Mouse (Mus musculus) E14TG2a.4 (cell line): ENCODE measurements at regions not wholly inside any gene's neighbourhood (a gene's known extent, or its start where the extent isn't known, plus 50 kb on each side); places are given as distances from the start of the nearest gene placed in this dataset.

Experiments used
- H3K27me3 ChIP-seq: 2 replicates; pipeline ENCODE4 v1.6.1; 2014; ENCODE audit warnings: low read length, control low read depth; ENCODE audit not compliant: insufficient read depth
- H3K36me3 ChIP-seq: 2 replicates; pipeline ENCODE4 v1.6.1; 2014; ENCODE audit warnings: low read length, control low read depth; ENCODE audit not compliant: insufficient read depth
- H3K4me1 ChIP-seq: replicated peaks from 2 replicates; pipeline ENCODE4 v1.6.1; 2014; ENCODE audit warnings: low read depth, low read length, control low read depth
- H3K4me3 ChIP-seq: replicated peaks from 2 replicates; pipeline ENCODE4 v1.5.1; 2014; ENCODE audit warnings: mild to moderate bottlenecking, low read length
- H3K9me3 ChIP-seq: 2 replicates; pipeline ENCODE4 v1.6.1; 2014; ENCODE audit warnings: low read length, control low read depth
- CTCF ChIP-seq: conservative IDR thresholded peaks from 2 replicates; pipeline ENCODE4 v1.5.1; 2014; ENCODE audit warnings: low read length
- NANOG ChIP-seq: IDR thresholded peaks from 2 replicates; pipeline ENCODE4 v1.6.1; 2014; ENCODE audit warnings: borderline replicate concordance, low read length, mixed read lengths
- POU5F1 ChIP-seq: IDR thresholded peaks from 2 replicates; pipeline ENCODE4 v1.6.1; 2014; ENCODE audit warnings: low read length, borderline replicate concordance

DNA sequence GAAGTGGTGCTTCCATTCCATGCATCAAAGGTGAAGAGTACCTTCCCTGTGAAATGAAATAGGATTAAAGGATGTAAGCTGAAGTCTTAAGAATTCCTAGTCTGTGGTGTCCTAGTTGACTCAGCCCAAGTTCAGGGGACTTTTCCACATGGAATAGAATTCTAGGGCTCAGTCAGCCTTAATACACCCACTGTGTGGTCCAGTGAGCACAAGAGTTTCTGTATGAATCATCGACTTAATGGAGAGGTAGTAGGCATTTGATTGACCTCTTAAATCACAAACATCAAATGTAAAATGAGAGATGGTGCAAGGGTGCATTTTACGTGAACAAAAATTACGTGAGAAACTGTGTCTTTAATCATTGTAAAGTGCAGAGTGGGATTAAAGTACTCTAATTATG, 381.1 kb downstream of the Hs3st1 start:
- Histone ChIP-seq H3K4me3 (no peak overlapping the region), H3K27me3 (no peaks in the 10 kb centered on the region), H3K9me3 (no peaks in the 10 kb centered on the region), H3K4me1 (no peaks in the 10 kb centered on the region), H3K36me3 (no peaks in the 10 kb centered on the region)
- TF ChIP-seq CTCF, result no peak
- no peak for TF ChIP-seq POU5F1
- TF ChIP-seq NANOG, result no peak

DNA sequence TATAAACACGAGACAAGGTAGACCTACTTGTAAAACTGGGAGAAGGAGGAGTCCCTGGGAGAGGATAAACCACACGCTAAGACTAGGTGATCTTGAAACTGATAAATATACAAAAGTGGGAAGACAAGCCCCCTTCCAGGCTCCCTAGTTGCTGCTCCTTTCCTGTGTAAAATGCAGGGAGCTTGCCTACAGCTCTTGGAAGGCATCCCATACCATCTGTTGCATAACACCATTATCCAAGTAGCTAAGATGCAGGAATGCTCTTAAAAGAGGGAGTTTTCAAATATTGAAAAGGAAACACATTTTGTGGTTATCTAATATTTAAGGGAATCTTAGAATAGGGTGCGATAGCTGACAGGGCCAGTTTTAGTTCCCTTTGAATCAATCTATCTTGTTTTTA, 406.6 kb downstream of the Hs3st1 start:
- Histone ChIP-seq H3K9me3 (no peaks in the 10 kb centered on the region), H3K36me3 (no peaks in the 10 kb centered on the region), H3K4me1 (no peaks in the 10 kb centered on the region), H3K27me3 (no peaks in the 10 kb centered on the region), H3K4me3 (no peak overlapping the region)
- TF ChIP-seq CTCF (no peak), POU5F1 (no peak), NANOG (no peak)

DNA sequence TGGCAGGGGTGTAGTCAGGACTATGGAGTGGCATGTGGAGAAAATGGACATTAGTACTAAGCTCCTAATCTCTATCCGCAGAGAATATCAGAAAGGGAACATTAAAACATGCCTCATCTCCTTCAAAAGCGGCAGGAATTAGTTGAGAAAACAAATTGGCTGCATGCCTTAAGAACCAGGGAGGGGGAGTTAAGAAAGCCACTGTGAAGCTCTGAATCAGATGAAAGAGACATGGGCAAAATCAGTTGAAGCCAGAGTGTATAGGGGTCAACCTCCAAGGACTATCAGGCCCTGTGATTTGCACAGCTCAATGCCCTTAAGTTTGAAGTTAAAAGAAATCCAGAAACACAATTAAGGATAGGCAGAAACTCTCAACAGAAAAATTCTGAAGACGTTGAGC, 408.3 kb downstream of the Hs3st1 start:
- Histone ChIP-seq H3K4me3 (no peak overlapping the region), H3K9me3 (no peaks in the 10 kb centered on the region), H3K36me3 (no peaks in the 10 kb centered on the region), H3K27me3 (no peaks in the 10 kb centered on the region), H3K4me1 (no peaks in the 10 kb centered on the region)
- no peak for TF ChIP-seq CTCF
- no peak for TF ChIP-seq POU5F1
- no peak for TF ChIP-seq NANOG

DNA sequence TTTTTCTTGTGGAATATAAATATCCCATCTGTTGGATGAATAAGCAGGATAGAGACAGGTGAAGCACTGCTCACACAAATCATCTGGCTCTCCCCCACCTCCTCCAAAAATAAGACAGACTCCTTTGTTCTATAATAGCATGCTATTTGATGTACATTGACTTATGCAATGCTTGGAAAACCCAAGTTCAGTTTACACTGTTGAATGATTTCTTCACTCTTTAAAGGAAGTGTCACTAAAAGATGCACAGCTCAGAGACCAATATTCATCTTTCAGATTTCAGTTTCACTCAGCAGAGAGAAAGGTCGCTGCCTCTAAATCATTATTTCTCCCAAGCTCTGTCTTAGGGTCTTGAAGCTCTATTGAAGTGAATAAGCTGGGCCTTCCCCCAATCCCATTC, 417.4 kb downstream of the Hs3st1 start:
- Histone ChIP-seq H3K36me3 (no peaks in the 10 kb centered on the region), H3K4me1 (no peaks in the 10 kb centered on the region), H3K27me3 (no peaks in the 10 kb centered on the region), H3K9me3 (no peaks in the 10 kb centered on the region), H3K4me3 (no peak overlapping the region)
- no peak for TF ChIP-seq CTCF
- no peak for TF ChIP-seq POU5F1
- no peak for TF ChIP-seq NANOG

DNA sequence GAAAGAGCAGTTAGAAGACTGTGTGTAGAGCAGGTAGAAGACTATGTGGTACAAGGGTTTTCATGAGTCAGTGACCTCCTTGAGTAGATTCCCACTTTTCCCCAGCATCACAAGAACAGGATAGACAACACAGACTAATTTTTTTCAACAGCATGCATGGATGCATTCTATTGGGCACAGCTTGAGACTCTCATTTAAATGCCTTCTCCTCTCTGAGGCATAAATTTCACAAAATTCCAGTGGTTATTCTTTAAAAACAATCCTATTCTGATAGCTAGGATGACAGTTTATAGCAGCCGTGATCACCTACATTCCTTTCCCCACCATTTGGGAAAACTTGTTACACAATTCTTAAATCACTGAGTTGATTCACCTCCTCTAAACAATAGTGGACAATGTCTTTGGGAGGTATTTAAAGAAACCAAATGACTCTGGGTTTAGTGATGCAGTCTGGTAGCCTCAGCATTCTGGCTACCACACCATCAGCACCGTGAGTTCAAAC, 418.7 kb downstream of the Hs3st1 start:
- Histone ChIP-seq H3K36me3 (no peaks in the 10 kb centered on the region), H3K4me1 (no peaks in the 10 kb centered on the region), H3K27me3 (no peaks in the 10 kb centered on the region), H3K4me3 (no peak overlapping the region), H3K9me3 (no peaks in the 10 kb centered on the region)
- TF ChIP-seq POU5F1 (no peak), CTCF (no peak), NANOG (no peak)

DNA sequence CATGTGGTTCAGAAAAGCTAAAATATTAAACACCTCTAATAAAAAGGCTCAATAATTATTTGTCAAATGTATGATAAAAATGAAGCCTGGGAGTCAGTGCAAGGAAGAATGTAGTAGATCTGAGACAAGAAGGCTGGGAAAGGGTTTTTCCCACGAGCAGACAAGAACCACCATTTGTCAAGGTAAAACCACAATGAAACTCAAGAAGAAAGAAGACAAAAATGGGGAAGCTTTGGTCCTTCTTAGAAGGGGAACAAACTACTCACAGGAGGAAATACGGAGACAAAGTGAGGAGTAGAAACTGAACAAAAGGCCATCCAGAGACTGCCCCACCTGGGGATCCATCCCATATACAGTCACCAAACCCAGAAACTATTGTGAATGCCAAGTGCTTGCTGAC, 420.0 kb downstream of the Hs3st1 start:
- Histone ChIP-seq H3K4me1 (no peaks in the 10 kb centered on the region), H3K36me3 (no peaks in the 10 kb centered on the region), H3K27me3 (no peaks in the 10 kb centered on the region), H3K4me3 (no peak overlapping the region), H3K9me3 (no peaks in the 10 kb centered on the region)
- no peak for TF ChIP-seq CTCF
- TF ChIP-seq NANOG, result no peak
- TF ChIP-seq POU5F1, result no peak

DNA sequence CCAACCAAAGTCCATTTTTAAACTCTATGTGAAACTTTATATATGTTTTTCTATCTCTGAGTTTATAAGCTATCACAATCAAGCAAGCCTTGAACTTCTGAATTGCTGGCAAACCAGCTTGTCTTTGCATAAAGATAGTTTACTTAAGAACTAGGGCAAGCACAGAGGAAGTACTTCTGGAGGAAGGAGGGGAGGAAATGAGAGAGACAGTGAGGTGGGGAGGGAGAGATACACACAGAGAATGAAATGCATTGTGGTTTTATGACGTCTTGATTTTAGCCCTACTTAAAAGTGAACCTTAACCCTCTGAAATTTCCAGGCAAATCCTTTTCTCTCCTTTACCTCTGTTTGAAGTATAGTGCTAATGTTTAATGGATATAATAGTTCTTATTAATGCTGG, 421.0 kb downstream of the Hs3st1 start:
- H3K4me3 ChIP-seq, result no peak overlapping the region
- H3K27me3 ChIP-seq, result no peaks in the 10 kb centered on the region
- H3K9me3 ChIP-seq, result no peaks in the 10 kb centered on the region
- no peaks in the 10 kb centered on the region for H3K4me1 ChIP-seq
- TF ChIP-seq CTCF, result no peak
- no peak for TF ChIP-seq POU5F1
- no peaks in the 10 kb centered on the region for H3K36me3 ChIP-seq

DNA sequence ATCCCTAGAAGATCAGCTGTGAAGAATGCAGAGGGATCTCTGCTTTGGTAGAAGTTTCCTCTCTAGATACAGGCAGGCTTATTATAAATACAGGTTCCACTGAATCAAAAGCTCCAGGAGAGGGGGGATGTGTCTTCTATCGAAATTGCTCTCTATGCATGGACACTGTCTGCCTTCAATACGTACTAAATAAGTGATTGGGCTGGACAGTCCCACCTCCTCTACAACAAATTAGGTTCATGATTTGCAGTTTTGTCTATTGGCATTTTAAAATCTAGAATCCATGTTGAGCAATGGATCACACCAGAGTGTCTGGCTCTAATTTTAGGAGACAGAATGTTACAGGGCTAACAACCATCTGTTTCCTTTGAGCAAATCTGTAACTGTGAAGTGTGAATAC, 429.9 kb downstream of the Hs3st1 start:
- Histone ChIP-seq H3K27me3 (no peaks in the 10 kb centered on the region), H3K9me3 (no peaks in the 10 kb centered on the region), H3K4me3 (no peak overlapping the region), H3K36me3 (no peaks in the 10 kb centered on the region), H3K4me1 (no peaks in the 10 kb centered on the region)
- TF ChIP-seq CTCF (no peak), POU5F1 (no peak)

DNA sequence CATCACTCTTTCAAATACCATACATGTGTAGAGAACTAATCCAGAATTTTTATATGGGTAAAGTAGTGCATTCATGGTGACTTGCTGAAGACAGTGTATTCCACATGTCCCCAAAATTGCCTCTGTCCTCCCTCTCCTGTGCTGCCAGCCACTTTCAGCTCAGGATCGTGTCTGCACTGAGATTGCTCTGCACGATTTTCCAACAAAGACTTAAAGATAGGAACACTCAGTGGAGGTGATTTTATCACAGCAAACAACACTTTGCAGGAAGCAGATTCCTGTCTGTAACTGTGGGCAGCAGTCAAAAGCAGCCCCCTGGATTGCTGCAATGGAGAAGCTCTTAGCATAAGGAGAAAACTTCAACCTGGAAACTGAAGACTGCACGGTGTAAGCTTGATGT, 438.8 kb downstream of the Hs3st1 start:
- no peaks in the 10 kb centered on the region for H3K9me3 ChIP-seq
- no peaks in the 10 kb centered on the region for H3K36me3 ChIP-seq
- TF ChIP-seq NANOG (no peak), POU5F1 (no peak), CTCF (no peak)
- H3K4me1 ChIP-seq, result no peaks in the 10 kb centered on the region
- H3K4me3 ChIP-seq, result no peak overlapping the region
- H3K27me3 ChIP-seq, result no peaks in the 10 kb centered on the region
